Mouse (Mus musculus): ENCODE data around the gene Pitpnc1.

GRCm38 (mm10) chr11:107449169-107449910 lies 21.2 kb downstream of the Pitpnc1 start:
- TF ChIP-seq CHD1 (IDR thresholded peaks at IDR 0.05; ENCODE audit: low read depth, low read length) (no peak), TCF12 (IDR thresholded peaks at IDR 0.05; ENCODE audit: low read depth, low read length) (no peak), MAX (IDR thresholded peaks at IDR 0.05; ENCODE audit: low read length) (no peak), MXI1 (IDR thresholded peaks at IDR 0.05; ENCODE audit: low read depth, low read length) (no peak), CTCF (conservative IDR thresholded peaks at IDR 0.05 in 1 of 2, IDR thresholded peaks at IDR 0.05 in 1 of 2; ENCODE audit: low read depth in 2 of 2, low read length in 2 of 2) (no peak), POLR2A (IDR thresholded peaks at IDR 0.05; ENCODE audit: low read depth, low read length) (no peak), ZC3H11A (IDR thresholded peaks at IDR 0.05; ENCODE audit: low read depth, low read length) (no peak)
